Comparison of ENCODE assay signal across 18 mouse cellular contexts in genomic region chr12:92239956-92240699, GRCm38 (mm10).
DNase-seq lines count a peak whose midpoint lies in the region; ATAC-seq and TF ChIP-seq lines count a peak whose summit lies in the region.
"Had no signal": no experiment of that assay in that cellular context is flagged by ENCODE, and none has a peak within 500 bp of the region (broad histone marks: within the 10 kb centered on the region; RNA-seq: fewer than 3 reads in every experiment).

No protein-coding gene starts in this region.

- H3K4me1 ChIP-seq in embryonic facial prominence, embryonic 14.5 days (ENCODE audit: control insufficient read depth, insufficient read depth, low read length) = no peaks in the 10 kb centered on the region
- H3K4me1 ChIP-seq in embryonic facial prominence, embryonic 10.5 days = no peaks in the 10 kb centered on the region
- 0 out of 2 replicates have a peak, but pooled peaks cover 6% of the 10 kb centered on the region for H3K4me1 ChIP-seq in hindbrain, embryonic 13.5 days (replicated peaks)
- no peaks in the 10 kb centered on the region; the same call in 1 of the 2 replicates for H3K4me1 ChIP-seq in midbrain, postnatal 0 days (ENCODE audit: insufficient read depth, low read length)
- H3K4me1 ChIP-seq in heart, embryonic 10.5 days = no peaks in the 10 kb centered on the region
- H3K4me1 ChIP-seq: kidney, embryonic 15.5 days; stomach, embryonic 15.5 days had no signal

- no peak overlapping the region for H3K27ac ChIP-seq in embryonic facial prominence, embryonic 14.5 days (replicated peaks; ENCODE audit: low read depth, low read length)
- H3K27ac ChIP-seq in embryonic facial prominence, embryonic 10.5 days (replicated peaks) = no peak overlapping the region
- H3K27ac ChIP-seq in left cerebral cortex, adult 2 months = peak overlapping the region; percentile 11; the same call in 1 of the 2 replicates
- peak overlapping the region; percentile 12; the same call in 1 of the 2 replicates for H3K27ac ChIP-seq in hindbrain, embryonic 13.5 days
- no peak overlapping the region for H3K27ac ChIP-seq in midbrain, postnatal 0 days (ENCODE audit: low read depth, low read length)
- no peak overlapping the region for H3K27ac ChIP-seq in heart, embryonic 10.5 days
- H3K27ac ChIP-seq: kidney, embryonic 15.5 days; macrophage; stomach, embryonic 15.5 days had no signal

- TF ChIP-seq CTCF in left cerebral cortex, adult 2 months (IDR thresholded peaks at IDR 0.05) = no peak
- TF ChIP-seq CTCF in midbrain, postnatal 0 days (IDR thresholded peaks at IDR 0.05) = no peak

- H3K4me2 ChIP-seq in embryonic facial prominence, embryonic 14.5 days (ENCODE audit: low read depth, low read length) = no peak overlapping the region
- no peak overlapping the region for H3K4me2 ChIP-seq in hindbrain, embryonic 13.5 days
- H3K4me2 ChIP-seq in midbrain, postnatal 0 days (ENCODE audit: low read depth, low read length, poor library complexity, severe bottlenecking) = no peak overlapping the region
- H3K4me2 ChIP-seq: kidney, embryonic 15.5 days; stomach, embryonic 15.5 days had no signal

- no peak overlapping the region for H3K4me3 ChIP-seq in embryonic facial prominence, embryonic 14.5 days (ENCODE audit: low read depth, low read length)
- H3K4me3 ChIP-seq in embryonic facial prominence, embryonic 10.5 days = no peak overlapping the region
- H3K4me3 ChIP-seq in left cerebral cortex, adult 2 months = no peak overlapping the region
- no peak overlapping the region for H3K4me3 ChIP-seq in hindbrain, embryonic 13.5 days
- H3K4me3 ChIP-seq in midbrain, postnatal 0 days (ENCODE audit: low read depth, low read length) = no peak overlapping the region
- H3K4me3 ChIP-seq in heart, embryonic 10.5 days = no peak overlapping the region
- H3K4me3 ChIP-seq: erythroblast, embryonic 14.5 days; kidney, embryonic 15.5 days; stomach, embryonic 15.5 days had no signal

- ATAC-seq in embryonic facial prominence, embryonic 14.5 days (ENCODE audit: low read depth) = no peak
- ATAC-seq in hindbrain, embryonic 13.5 days (ENCODE audit: low FRiP score) = peak; percentile 74; the same call in 1 of the 2 replicates
- no peak for ATAC-seq in midbrain, postnatal 0 days (ENCODE audit: low FRiP score)
- ATAC-seq: inflammation-experienced regulatory T-cells, adult 6 months had no signal

- DNase-seq in embryonic facial prominence, embryonic 14.5 days (ENCODE audit: low spot score) = peak; percentile 17
- DNase-seq in embryonic facial prominence, embryonic 10.5 days (ENCODE audit: low spot score) = no peak
- no peak for DNase-seq in left cerebral cortex, adult 2 months (ENCODE audit: extremely low spot score in 1 of 2, low spot score in 2 of 2)
- no peak for DNase-seq in left cerebral cortex, postnatal 10 days (ENCODE audit: extremely low spot score in 1 of 2, low spot score in 2 of 2)
- DNase-seq in midbrain, postnatal 0 days (ENCODE audit: low spot score) = peak; percentile 17
- no peak for DNase-seq in heart, embryonic 10.5 days (ENCODE audit: low spot score)
- DNase-seq in retina, postnatal 1 day = no peak
- DNase-seq: adrenal gland, postnatal 14 days; cerebellum, postnatal 10 days; heart, postnatal 10 days; liver; lung, adult 18-20 months had no signal

- WGBS in embryonic facial prominence, embryonic 14.5 days = 57% methylated on average over 5 of the region's 5 CpGs
- WGBS in embryonic facial prominence, embryonic 10.5 days = 84% methylated on average over 5 of the region's 5 CpGs
- WGBS in hindbrain, embryonic 13.5 days = 66% methylated on average over 5 of the region's 5 CpGs
- 62% methylated on average over 5 of the region's 5 CpGs for WGBS in midbrain, postnatal 0 days
- WGBS in heart, embryonic 10.5 days = 65% methylated on average over 5 of the region's 5 CpGs

- H3K27me3 ChIP-seq in embryonic facial prominence, embryonic 14.5 days (replicated peaks; ENCODE audit: control insufficient read depth, insufficient read depth, low read length) = no peaks in the 10 kb centered on the region
- H3K27me3 ChIP-seq in embryonic facial prominence, embryonic 10.5 days (replicated peaks; ENCODE audit: low read depth, poor library complexity, severe bottlenecking) = no peaks in the 10 kb centered on the region
- H3K27me3 ChIP-seq in hindbrain, embryonic 13.5 days = no peaks in the 10 kb centered on the region
- no peaks in the 10 kb centered on the region for H3K27me3 ChIP-seq in midbrain, postnatal 0 days (ENCODE audit: insufficient read depth, low read length)
- H3K27me3 ChIP-seq in heart, embryonic 10.5 days (ENCODE audit: insufficient read depth, poor library complexity, severe bottlenecking) = no peaks in the 10 kb centered on the region
- H3K27me3 ChIP-seq: kidney, embryonic 15.5 days; stomach, embryonic 15.5 days had no signal

- H3K9me3 ChIP-seq in embryonic facial prominence, embryonic 14.5 days (ENCODE audit: control insufficient read depth, low read length) = no peaks in the 10 kb centered on the region
- H3K9me3 ChIP-seq in embryonic facial prominence, embryonic 10.5 days = no peaks in the 10 kb centered on the region
- H3K9me3 ChIP-seq in hindbrain, embryonic 13.5 days = no peaks in the 10 kb centered on the region
- H3K9me3 ChIP-seq in midbrain, postnatal 0 days (ENCODE audit: low read length) = no peaks in the 10 kb centered on the region
- no peaks in the 10 kb centered on the region for H3K9me3 ChIP-seq in heart, embryonic 10.5 days
- H3K9me3 ChIP-seq: kidney, embryonic 15.5 days; stomach, embryonic 15.5 days had no signal

- no peaks in the 10 kb centered on the region for H3K36me3 ChIP-seq in embryonic facial prominence, embryonic 14.5 days (ENCODE audit: control insufficient read depth, insufficient read depth, low read length)
- no peaks in the 10 kb centered on the region for H3K36me3 ChIP-seq in embryonic facial prominence, embryonic 10.5 days (replicated peaks)
- H3K36me3 ChIP-seq in hindbrain, embryonic 13.5 days = no peaks in the 10 kb centered on the region
- no peaks in the 10 kb centered on the region for H3K36me3 ChIP-seq in midbrain, postnatal 0 days (ENCODE audit: insufficient read depth, low read length)
- no peaks in the 10 kb centered on the region for H3K36me3 ChIP-seq in heart, embryonic 10.5 days
- H3K36me3 ChIP-seq: kidney, embryonic 15.5 days; stomach, embryonic 15.5 days had no signal

- H3K9ac ChIP-seq in embryonic facial prominence, embryonic 14.5 days (ENCODE audit: low read depth, low read length) = no peak overlapping the region
- no peak overlapping the region for H3K9ac ChIP-seq in hindbrain, embryonic 13.5 days
- no peak overlapping the region for H3K9ac ChIP-seq in midbrain, postnatal 0 days (replicated peaks; ENCODE audit: low read length, poor library complexity, severe bottlenecking)
- H3K9ac ChIP-seq: kidney, embryonic 15.5 days; stomach, embryonic 15.5 days had no signal

- intact Hi-C loops in left cerebral cortex, adult 2 months (cut with DNase I) = no loop called here
- intact Hi-C loops in left cerebral cortex, postnatal 10 days (cut with DNase I) = no loop called here

Comparison
In these comparisons a context has a peak if more than half of its experiments do, and no peak if none do; other contexts are left out.
1. DNase-seq: peak in embryonic facial prominence, embryonic 14.5 days (single experiment) and midbrain, postnatal 0 days (single experiment); none in embryonic facial prominence, embryonic 10.5 days (single experiment), left cerebral cortex, adult 2 months (0 of 2), left cerebral cortex, postnatal 10 days (0 of 2), heart, embryonic 10.5 days (single experiment) and retina, postnatal 1 day (single experiment).
2. H3K27ac ChIP-seq: peak in left cerebral cortex, adult 2 months (single experiment) and hindbrain, embryonic 13.5 days (single experiment); none in embryonic facial prominence, embryonic 14.5 days (single experiment), embryonic facial prominence, embryonic 10.5 days (single experiment), midbrain, postnatal 0 days (single experiment) and heart, embryonic 10.5 days (single experiment).